Comparison of ENCODE assay signal across 18 mouse cellular contexts in genomic region chr1:36612362-36612761, GRCm38 (mm10). TPM values are rescaled to one million over a fixed set of nuclear protein-coding genes. Genes with fewer than 3 reads are reported as not detected.
A peak's percentile ranks its signal among the peaks of the same experiment; 100 is the strongest.
DNase-seq lines count a peak whose midpoint lies in the region; ATAC-seq and TF ChIP-seq lines count a peak whose summit lies in the region.
"Had no signal": no experiment of that assay in that cellular context is flagged by ENCODE, and none has a peak within 500 bp of the region (broad histone marks: within the 10 kb centered on the region; RNA-seq: fewer than 3 reads in every experiment).

No protein-coding gene starts in this region.

- TF ChIP-seq EP300 in heart, adult 2 months (IDR thresholded peaks at IDR 0.05; ENCODE audit: insufficient read depth, low read depth, low read length) = no peak
- TF ChIP-seq EP300 in heart, postnatal 0 days (IDR thresholded peaks at IDR 0.05; ENCODE audit: low read depth) = no peak

- peaks cover 15% of the 10 kb centered on the region for H3K4me1 ChIP-seq in heart, adult 2 months (ENCODE audit: control insufficient read depth, insufficient read depth, low read length)
- H3K4me1 ChIP-seq in heart, embryonic 10.5 days = peaks cover 25% of the 10 kb centered on the region; the same call in 1 of the 2 replicates
- H3K4me1 ChIP-seq in midbrain, embryonic 11.5 days (ENCODE audit: control insufficient read depth, insufficient read depth, low read length) = no peaks in the 10 kb centered on the region; the same call in 1 of the 2 replicates
- H3K4me1 ChIP-seq in midbrain, embryonic 16.5 days (ENCODE audit: control insufficient read depth, insufficient read depth, low read length) = peaks cover 6% of the 10 kb centered on the region; the same call in 1 of the 2 replicates
- H3K4me1 ChIP-seq in heart, postnatal 0 days (ENCODE audit: control insufficient read depth, insufficient read depth) = peaks cover 7% of the 10 kb centered on the region; the same call in 1 of the 2 replicates
- H3K4me1 ChIP-seq in limb, embryonic 15.5 days = peaks cover 14% of the 10 kb centered on the region
- H3K4me1 ChIP-seq: liver, embryonic 12.5 days had no signal

- DNase-seq in heart, adult 2 months = peak; percentile 59 to 67
- DNase-seq in heart, embryonic 10.5 days (ENCODE audit: low spot score) = no peak
- DNase-seq in midbrain, embryonic 11.5 days (ENCODE audit: low spot score, missing footprints) = peak; percentile 41
- DNase-seq in heart, postnatal 0 days (ENCODE audit: low spot score) = no peak
- DNase-seq in left cerebral cortex, postnatal 10 days (ENCODE audit: extremely low spot score in 1 of 2, low spot score in 2 of 2) = no peak
- DNase-seq: adrenal gland, postnatal 25 days; cerebellum, postnatal 14 days; kidney, postnatal 14 days; lung, postnatal 10 days; spleen, adult 18-20 months; thymus, postnatal 4 days had no signal

- H3K27ac ChIP-seq in heart, adult 2 months = peak overlapping the region; percentile 90
- H3K27ac ChIP-seq in heart, embryonic 10.5 days = no peak overlapping the region; the same call in 1 of the 2 replicates
- H3K27ac ChIP-seq in midbrain, embryonic 11.5 days (ENCODE audit: low read depth, low read length) = no peak overlapping the region
- no peak overlapping the region for H3K27ac ChIP-seq in midbrain, embryonic 16.5 days (ENCODE audit: low read length)
- peak overlapping the region; percentile 58 for H3K27ac ChIP-seq in heart, postnatal 0 days (ENCODE audit: low read depth)
- H3K27ac ChIP-seq in limb, embryonic 15.5 days = peak overlapping the region; percentile 79
- H3K27ac ChIP-seq: forebrain, embryonic 12.5 days; liver, embryonic 12.5 days; midbrain, embryonic 10.5 days had no signal

- peak; percentile 52; the same call in 1 of the 2 replicates for TF ChIP-seq POLR2A in heart, adult 2 months (IDR thresholded peaks at IDR 0.05; ENCODE audit: insufficient read depth, low read depth, low read length)

- H3K36me3 ChIP-seq in heart, adult 2 months (ENCODE audit: control insufficient read depth, insufficient read depth, low read length) = no peaks in the 10 kb centered on the region
- no peaks in the 10 kb centered on the region for H3K36me3 ChIP-seq in heart, embryonic 10.5 days
- H3K36me3 ChIP-seq in midbrain, embryonic 11.5 days (ENCODE audit: control insufficient read depth, insufficient read depth, low read length) = no peaks in the 10 kb centered on the region
- H3K36me3 ChIP-seq in midbrain, embryonic 16.5 days (ENCODE audit: control insufficient read depth, insufficient read depth, low read length) = no peaks in the 10 kb centered on the region
- H3K36me3 ChIP-seq in heart, postnatal 0 days (replicated peaks; ENCODE audit: control insufficient read depth, insufficient read depth, low read length) = no peaks in the 10 kb centered on the region
- no peaks in the 10 kb centered on the region for H3K36me3 ChIP-seq in limb, embryonic 15.5 days
- H3K36me3 ChIP-seq: forebrain, embryonic 12.5 days; liver, embryonic 12.5 days; midbrain, embryonic 10.5 days had no signal

- H3K27me3 ChIP-seq in heart, adult 2 months (ENCODE audit: control insufficient read depth, insufficient read depth, low read length) = no peaks in the 10 kb centered on the region
- no peaks in the 10 kb centered on the region; the same call in 1 of the 2 replicates for H3K27me3 ChIP-seq in heart, embryonic 10.5 days (ENCODE audit: insufficient read depth, poor library complexity, severe bottlenecking)
- H3K27me3 ChIP-seq in midbrain, embryonic 11.5 days (ENCODE audit: control insufficient read depth, insufficient read depth, low read length) = no peaks in the 10 kb centered on the region
- no peaks in the 10 kb centered on the region for H3K27me3 ChIP-seq in midbrain, embryonic 16.5 days (ENCODE audit: control insufficient read depth, insufficient read depth, low read depth, low read length)
- H3K27me3 ChIP-seq in heart, postnatal 0 days (ENCODE audit: control insufficient read depth, insufficient read depth, low read length) = no peaks in the 10 kb centered on the region
- H3K27me3 ChIP-seq in limb, embryonic 15.5 days = no peaks in the 10 kb centered on the region
- H3K27me3 ChIP-seq: forebrain, embryonic 12.5 days; liver, embryonic 12.5 days had no signal

- ATAC-seq in midbrain, embryonic 11.5 days (ENCODE audit: low FRiP score) = no peak
- no peak for ATAC-seq in midbrain, embryonic 16.5 days
- ATAC-seq in heart, postnatal 0 days (ENCODE audit: insufficient read depth, low read depth) = no peak
- ATAC-seq in limb, embryonic 15.5 days (ENCODE audit: insufficient number of reproducible peaks, low FRiP score, low TSS enrichment, low read depth) = no peak
- no peak for ATAC-seq in megakaryocyte progenitor cell, adult 5-6 weeks (replicated peaks; ENCODE audit: poor library complexity)
- ATAC-seq: CD4-positive, CD25-positive, alpha-beta regulatory T cell, adult 4 months; liver, embryonic 12.5 days had no signal

- no peak for TF ChIP-seq CTCF in heart, adult 2 months (IDR thresholded peaks at IDR 0.05)
- TF ChIP-seq CTCF in heart, postnatal 0 days (IDR thresholded peaks at IDR 0.05; ENCODE audit: low read depth) = no peak

- no peaks in the 10 kb centered on the region for H3K9me3 ChIP-seq in heart, embryonic 10.5 days
- no peaks in the 10 kb centered on the region for H3K9me3 ChIP-seq in midbrain, embryonic 11.5 days (ENCODE audit: control insufficient read depth, low read length)
- no peaks in the 10 kb centered on the region for H3K9me3 ChIP-seq in midbrain, embryonic 16.5 days (replicated peaks; ENCODE audit: control insufficient read depth, low read length, poor library complexity, severe bottlenecking)
- H3K9me3 ChIP-seq in heart, postnatal 0 days (replicated peaks; ENCODE audit: control insufficient read depth, low read length) = no peaks in the 10 kb centered on the region
- H3K9me3 ChIP-seq in limb, embryonic 15.5 days = no peaks in the 10 kb centered on the region
- H3K9me3 ChIP-seq: forebrain, embryonic 12.5 days; liver, embryonic 12.5 days; midbrain, embryonic 10.5 days had no signal

- WGBS in heart, adult 2 months = 48% methylated on average over 6 of the region's 6 CpGs
- 83% methylated on average over 6 of the region's 6 CpGs for WGBS in heart, embryonic 10.5 days
- 75% methylated on average over 6 of the region's 6 CpGs for WGBS in midbrain, embryonic 11.5 days
- WGBS in midbrain, embryonic 16.5 days = 74% methylated on average over 6 of the region's 6 CpGs
- WGBS in heart, postnatal 0 days = 58% methylated on average over 6 of the region's 6 CpGs
- 53% methylated on average over 6 of the region's 6 CpGs for WGBS in limb, embryonic 15.5 days

- intact Hi-C loops in heart, adult 2 months (cut with DNase I) = loop anchor here (2.0 kb wide), 1 partner anchor 56 kb away; no protein-coding TSS in a partner anchor
- intact Hi-C loops in left cerebral cortex, postnatal 10 days (cut with DNase I) = no loop called here

- peak overlapping the region; percentile 60 for H3K9ac ChIP-seq in heart, adult 2 months (ENCODE audit: low read depth, low read length)
- H3K9ac ChIP-seq in midbrain, embryonic 11.5 days (ENCODE audit: low read length) = no peak overlapping the region
- H3K9ac ChIP-seq in midbrain, embryonic 16.5 days (ENCODE audit: low read depth, low read length) = no peak overlapping the region
- H3K9ac ChIP-seq in heart, postnatal 0 days (replicated peaks; ENCODE audit: low read depth, low read length) = no peak overlapping the region
- no peak overlapping the region for H3K9ac ChIP-seq in limb, embryonic 15.5 days
- H3K9ac ChIP-seq: forebrain, embryonic 12.5 days; liver, embryonic 12.5 days had no signal

- no peaks in the 10 kb centered on the region for H3K79me2 ChIP-seq in heart, adult 2 months (replicated peaks; ENCODE audit: control insufficient read depth, insufficient read depth, low read length)

- no peak overlapping the region for H3K4me2 ChIP-seq in midbrain, embryonic 11.5 days
- H3K4me2 ChIP-seq in midbrain, embryonic 16.5 days (ENCODE audit: low read length) = no peak overlapping the region
- H3K4me2 ChIP-seq in heart, postnatal 0 days (ENCODE audit: low read depth, low read length) = no peak overlapping the region
- no peak overlapping the region for H3K4me2 ChIP-seq in limb, embryonic 15.5 days
- H3K4me2 ChIP-seq: forebrain, embryonic 12.5 days; liver, embryonic 12.5 days had no signal

- peak overlapping the region; percentile 6; the same call in 1 of the 2 replicates for H3K4me3 ChIP-seq in heart, adult 2 months
- H3K4me3 ChIP-seq in heart, embryonic 10.5 days = no peak overlapping the region
- H3K4me3 ChIP-seq in midbrain, embryonic 11.5 days (ENCODE audit: low read depth, low read length) = no peak overlapping the region
- no peak overlapping the region for H3K4me3 ChIP-seq in midbrain, embryonic 16.5 days (ENCODE audit: low read depth, low read length)
- H3K4me3 ChIP-seq in heart, postnatal 0 days (ENCODE audit: low read depth, low read length) = no peak overlapping the region
- no peak overlapping the region for H3K4me3 ChIP-seq in limb, embryonic 15.5 days
- H3K4me3 ChIP-seq: forebrain, embryonic 12.5 days; liver, embryonic 12.5 days; midbrain, embryonic 10.5 days had no signal

RNA-seq across cellular contexts. Expression of gene Sema4c, which starts 54.2 kb away (rescaled TPM):
- total RNA-seq in heart, adult 2 months (2021) = 10 to 100 TPM; 10.6 to 11.1 TPM
- 12.7 and 15.2 TPM in 2 replicates for polyA plus RNA-seq in heart, adult 2 months (2012; rRNA removed)
- polyA plus RNA-seq in heart, embryonic 10.5 days (2016; fragmentation: Nextera tagmentation; extraction: Ambion mirVana) = 12.2 and 15.2 TPM in 2 replicates
- polyA plus RNA-seq in midbrain, embryonic 11.5 days (2014; fragmentation: Nextera tagmentation; extraction: Ambion mirVana) = 3.1 and 3.4 TPM in 2 replicates
- 24.4 and 27.0 TPM in 2 replicates for polyA plus RNA-seq in midbrain, embryonic 16.5 days (2015; fragmentation: Nextera tagmentation; extraction: Ambion mirVana)
- total RNA-seq in heart, postnatal 0 days (2014; rRNA removed; ENCODE audit: low replicate concordance) = 11.9 and 13.2 TPM in 2 replicates
- 5.7 and 6.1 TPM in 2 replicates for polyA plus RNA-seq in heart, postnatal 0 days (2015; fragmentation: Nextera tagmentation; extraction: Ambion mirVana)
- polyA plus RNA-seq in limb, embryonic 15.5 days (2015; fragmentation: Nextera tagmentation; extraction: Ambion mirVana) = 15.4 and 18.1 TPM in 2 replicates
- 10 to 100 TPM; 20.9 to 27.4 TPM for total RNA-seq in left cerebral cortex, postnatal 10 days (2021)
- total RNA-seq in megakaryocyte progenitor cell, adult 5-6 weeks (2015) = 0.42 and 0.66 TPM in 2 replicates
- 0.64 and 1.00 TPM in 2 replicates for total RNA-seq in megakaryocyte progenitor cell, adult 5-6 weeks (2017)

Comparison
In these comparisons a context has a peak if more than half of its experiments do, and no peak if none do; other contexts are left out.
1. DNase-seq: peak in heart, adult 2 months (2 of 2) and midbrain, embryonic 11.5 days (single experiment); none in heart, embryonic 10.5 days (single experiment), heart, postnatal 0 days (single experiment) and left cerebral cortex, postnatal 10 days (0 of 2).
2. H3K27ac ChIP-seq: peak in heart, adult 2 months (single experiment), heart, postnatal 0 days (single experiment) and limb, embryonic 15.5 days (single experiment); none in heart, embryonic 10.5 days (single experiment), midbrain, embryonic 11.5 days (single experiment) and midbrain, embryonic 16.5 days (single experiment).